Mouse (Mus musculus): ENCODE measurements around the gene Prdm16. TPM values are rescaled to one million over a fixed set of nuclear protein-coding genes. Genes with fewer than 3 reads are reported as not detected.

Prdm16 gene
- total RNA-seq, 1 experiment from 2014 or later, result 13.3 TPM

DNA sequence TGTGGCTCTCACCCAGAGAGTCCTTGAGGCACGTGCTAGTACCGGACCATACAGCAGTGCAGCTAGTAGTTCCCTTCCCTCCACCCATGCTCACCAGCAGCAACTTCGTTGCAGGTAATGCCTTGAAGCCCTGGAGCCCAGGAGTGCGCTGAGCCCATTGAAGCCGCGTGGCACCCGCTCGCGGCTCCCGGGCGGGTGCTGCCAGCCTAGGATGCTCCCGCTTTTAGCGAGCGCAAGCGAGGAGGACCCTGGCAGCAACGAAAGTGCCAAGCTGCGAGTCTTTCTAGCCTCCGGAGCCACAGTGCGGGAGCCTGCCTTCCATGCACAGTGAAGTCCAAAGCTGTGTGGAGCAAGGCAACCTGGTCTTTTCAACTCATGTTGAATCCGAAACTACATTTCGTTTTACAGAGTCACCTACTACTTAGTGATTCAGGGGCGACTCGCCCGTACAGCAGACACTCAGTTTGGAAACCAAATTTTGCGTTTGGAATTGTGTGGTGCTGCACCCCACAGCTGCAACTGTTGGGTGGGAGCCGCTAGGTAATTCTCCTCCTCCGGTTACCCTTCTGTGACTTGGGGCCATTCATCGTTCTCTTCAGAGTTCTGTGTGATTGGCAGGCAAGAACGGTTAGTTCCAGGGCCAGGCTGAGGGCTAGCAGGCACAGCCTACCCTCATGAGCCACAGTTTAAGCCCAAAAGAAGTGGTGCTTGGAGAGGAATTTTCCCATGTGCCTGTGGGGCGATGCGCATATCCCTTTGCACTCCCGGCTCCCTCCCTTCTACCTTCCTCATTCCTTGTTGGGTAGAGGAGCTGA is 4.8 kb upstream of the Prdm16 start:
- no peak for ATAC-seq (replicated peaks in 1 of 2; ENCODE audit: insufficient read depth in 1 of 2, low FRiP score in 2 of 2, low TSS enrichment in 1 of 2, low read depth in 1 of 2, poor library complexity in 2 of 2, severe bottlenecking in 2 of 2)

DNA sequence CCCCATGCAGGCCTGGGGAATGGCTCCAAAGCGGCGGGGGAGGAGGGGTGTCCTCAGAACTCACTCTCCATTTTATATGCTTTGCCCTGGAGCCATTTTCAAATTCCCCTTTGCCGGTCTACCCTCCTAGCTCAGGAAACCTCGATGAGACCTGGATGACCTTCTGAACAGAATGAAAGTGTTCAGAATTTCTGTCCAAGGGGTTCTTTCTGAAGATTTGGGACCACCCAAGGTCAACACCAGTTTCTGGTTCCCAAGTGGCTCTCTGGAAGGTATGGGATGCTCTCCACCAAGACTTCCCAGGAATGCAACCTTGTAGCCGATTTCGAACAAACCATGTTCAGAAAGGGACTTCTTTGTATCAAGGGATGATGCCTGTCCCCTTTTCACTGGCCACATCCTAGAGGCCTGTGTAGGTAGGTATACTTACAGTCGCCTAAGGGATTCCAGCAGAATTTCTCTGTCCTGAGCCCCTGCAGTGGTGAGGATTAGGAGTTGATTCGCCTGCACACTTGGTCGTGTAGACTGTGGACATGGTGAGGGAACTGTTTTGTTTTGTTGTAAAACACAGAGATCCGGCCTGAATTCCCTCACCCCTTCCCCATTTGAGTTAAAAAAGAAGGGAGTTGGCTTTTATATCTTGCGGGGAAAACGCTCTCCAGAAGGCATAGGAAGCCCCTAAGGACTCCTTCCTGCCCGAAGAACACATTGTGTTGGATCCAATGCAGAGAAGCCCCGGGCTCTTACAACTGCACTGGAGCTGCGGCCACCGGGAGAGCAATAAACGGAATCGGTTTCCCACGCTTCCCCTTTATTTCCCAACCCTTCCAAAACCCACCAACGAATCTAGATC is 4.0 kb upstream of the Prdm16 start:
- no peak for ATAC-seq (replicated peaks in 1 of 2; ENCODE audit: insufficient read depth in 1 of 2, low FRiP score in 2 of 2, low TSS enrichment in 1 of 2, low read depth in 1 of 2, poor library complexity in 2 of 2, severe bottlenecking in 2 of 2)

DNA sequence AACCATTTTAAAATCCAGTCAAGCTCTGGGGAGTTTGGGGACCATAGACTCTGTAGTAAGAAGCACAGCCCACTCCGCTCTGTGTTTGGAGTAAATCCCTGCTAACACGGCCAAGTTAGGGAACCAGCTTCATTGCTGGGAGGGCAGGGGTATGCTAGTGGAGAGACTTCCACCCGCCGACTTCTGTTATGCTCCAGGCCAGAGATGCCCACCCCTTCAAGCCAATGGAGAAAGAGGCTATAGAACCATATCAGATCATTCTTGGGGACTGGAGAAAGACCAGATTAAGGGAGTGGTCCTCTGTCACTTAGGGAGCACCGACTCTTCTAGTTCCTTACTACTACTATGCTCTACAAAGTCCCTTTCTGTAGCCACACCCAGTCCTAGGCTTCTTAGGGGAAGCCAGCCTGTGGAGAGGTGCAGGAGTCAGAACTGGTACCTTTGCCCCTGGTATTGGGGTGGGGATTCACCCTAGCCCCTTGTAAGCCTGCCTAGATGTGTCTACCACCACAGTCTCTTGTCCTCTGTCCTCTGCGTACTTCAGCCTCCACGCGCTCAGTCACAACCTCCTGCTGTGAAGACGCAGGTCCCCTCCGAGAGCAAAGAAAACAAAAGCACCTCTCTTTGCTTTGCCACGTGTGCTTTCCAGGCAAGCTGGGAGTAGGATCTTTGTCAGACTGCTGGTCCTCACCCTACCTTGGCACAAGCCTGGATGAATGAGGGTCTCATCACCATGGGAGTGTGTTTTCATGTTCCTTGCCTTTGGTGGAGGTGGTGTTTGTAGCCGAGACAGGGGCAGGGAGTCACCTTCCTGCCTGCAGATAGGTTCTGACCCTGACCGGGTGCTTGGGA is 3.1 kb upstream of the Prdm16 start:
- ATAC-seq (replicated peaks in 1 of 2; ENCODE audit: insufficient read depth in 1 of 2, low FRiP score in 2 of 2, low TSS enrichment in 1 of 2, low read depth in 1 of 2, poor library complexity in 2 of 2, severe bottlenecking in 2 of 2), result no peak

DNA sequence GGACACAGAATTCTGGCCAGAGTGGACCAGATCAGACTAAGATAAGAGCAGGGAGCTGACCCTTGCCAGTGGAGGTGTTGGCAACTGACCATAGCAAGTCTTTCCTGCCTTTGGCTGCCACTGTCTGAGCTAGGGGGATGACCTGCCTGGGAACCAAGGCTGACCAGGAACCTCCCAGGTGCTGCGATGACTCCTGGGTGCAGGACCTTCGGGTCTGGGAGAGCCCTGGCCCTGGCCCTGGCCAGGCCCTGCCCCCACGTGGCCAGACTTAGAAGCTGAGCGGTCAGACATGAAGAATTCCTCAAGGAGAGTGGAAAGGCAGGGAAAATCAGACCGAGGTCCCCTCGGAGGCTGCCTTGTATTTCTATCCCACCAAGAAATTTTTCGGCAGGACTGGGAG is 2.5 kb upstream of the Prdm16 start:
- ATAC-seq (replicated peaks in 1 of 2; ENCODE audit: insufficient read depth in 1 of 2, low FRiP score in 2 of 2, low TSS enrichment in 1 of 2, low read depth in 1 of 2, poor library complexity in 2 of 2, severe bottlenecking in 2 of 2), result no peak

DNA sequence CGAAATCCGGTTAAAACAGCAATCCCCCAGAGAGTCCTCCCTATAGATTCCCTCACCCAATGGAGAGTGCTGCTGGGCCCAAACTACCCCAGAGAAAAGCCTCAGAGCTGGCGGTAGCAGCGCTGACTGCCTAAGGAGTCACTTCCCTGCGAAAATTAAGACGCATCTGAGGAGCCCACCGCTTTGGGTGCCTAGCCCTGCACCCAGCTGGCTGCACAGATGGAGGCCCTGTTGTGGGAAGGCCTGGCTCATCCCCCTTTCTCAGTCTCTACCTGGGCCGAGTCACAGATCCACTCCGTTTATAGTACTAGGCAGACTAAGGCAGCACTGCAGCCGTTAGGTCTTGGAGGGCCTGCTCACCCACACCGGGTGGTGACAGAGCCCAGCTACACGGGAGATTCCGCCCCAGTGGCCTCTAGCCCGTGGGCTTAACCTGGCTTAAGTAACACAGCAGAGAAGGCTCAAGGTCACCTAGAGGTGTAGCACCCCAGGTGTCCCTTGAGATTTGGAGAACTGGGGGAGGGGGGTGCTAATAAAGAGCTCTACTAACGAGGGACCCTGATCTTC is 1.7 kb upstream of the Prdm16 start:
- ATAC-seq (replicated peaks in 1 of 2; ENCODE audit: insufficient read depth in 1 of 2, low FRiP score in 2 of 2, low TSS enrichment in 1 of 2, low read depth in 1 of 2, poor library complexity in 2 of 2, severe bottlenecking in 2 of 2), result no peak

GRCm38 (mm10) chr4:154637468-154638319 is 1.0 kb upstream of the Prdm16 start:
- no peak for ATAC-seq (replicated peaks in 1 of 2; ENCODE audit: insufficient read depth in 1 of 2, low FRiP score in 2 of 2, low TSS enrichment in 1 of 2, low read depth in 1 of 2, poor library complexity in 2 of 2, severe bottlenecking in 2 of 2)

DNA sequence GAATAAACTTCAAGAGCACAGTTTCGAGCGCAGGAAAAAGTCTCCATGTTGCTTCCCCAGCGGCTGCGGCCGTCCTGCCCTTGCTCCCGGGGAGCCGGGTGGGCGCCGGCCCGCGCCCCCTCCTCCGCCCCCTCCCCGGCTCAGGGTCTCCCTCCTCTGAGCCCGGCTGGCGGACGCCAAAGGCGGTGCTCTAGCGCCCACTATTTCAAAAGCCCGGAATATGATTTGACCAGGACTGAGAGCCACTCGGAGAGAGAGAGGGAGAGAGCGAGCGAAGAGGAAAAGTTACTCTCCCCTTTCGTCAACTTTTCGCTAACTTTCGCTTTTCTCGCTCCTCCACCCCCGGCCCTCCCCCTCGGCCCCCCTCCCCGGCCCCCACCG is 630 bp downstream of the Prdm16 start:
- no peak for ATAC-seq (replicated peaks in 1 of 2; ENCODE audit: insufficient read depth in 1 of 2, low FRiP score in 2 of 2, low TSS enrichment in 1 of 2, low read depth in 1 of 2, poor library complexity in 2 of 2, severe bottlenecking in 2 of 2)

- ATAC-seq (replicated peaks in 1 of 2; ENCODE audit: insufficient read depth in 1 of 2, low FRiP score in 2 of 2, low TSS enrichment in 1 of 2, low read depth in 1 of 2, poor library complexity in 2 of 2, severe bottlenecking in 2 of 2), result no peak
Measured at GRCm38 (mm10) chr4:154635241-154636052, 1.2 kb downstream of the Prdm16 start.

- ATAC-seq (replicated peaks in 1 of 2; ENCODE audit: insufficient read depth in 1 of 2, low FRiP score in 2 of 2, low TSS enrichment in 1 of 2, low read depth in 1 of 2, poor library complexity in 2 of 2, severe bottlenecking in 2 of 2), result no peak
Measured at GRCm38 (mm10) chr4:154634470-154635240, 2.0 kb downstream of the Prdm16 start.

DNA sequence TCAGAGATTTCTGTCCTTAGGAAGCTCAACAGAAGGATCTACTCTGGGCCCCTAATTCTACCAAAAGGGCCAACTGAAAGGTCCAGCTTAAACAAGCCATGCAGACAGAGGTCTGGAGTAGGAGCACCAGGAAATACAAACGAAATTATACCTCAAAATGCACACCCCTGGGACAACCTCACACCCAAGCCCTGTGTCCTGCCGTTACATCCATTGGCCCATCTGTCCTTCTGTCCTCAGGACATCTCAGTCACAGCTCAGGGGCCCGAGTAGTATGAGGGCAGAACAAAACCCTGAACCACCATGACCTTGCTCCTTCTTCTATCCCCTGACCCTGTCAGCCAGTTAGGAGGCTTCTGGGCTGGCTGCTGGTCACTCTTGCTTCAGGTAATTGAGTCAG is 2.7 kb downstream of the Prdm16 start:
- no peak for ATAC-seq (replicated peaks in 1 of 2; ENCODE audit: insufficient read depth in 1 of 2, low FRiP score in 2 of 2, low TSS enrichment in 1 of 2, low read depth in 1 of 2, poor library complexity in 2 of 2, severe bottlenecking in 2 of 2)

DNA sequence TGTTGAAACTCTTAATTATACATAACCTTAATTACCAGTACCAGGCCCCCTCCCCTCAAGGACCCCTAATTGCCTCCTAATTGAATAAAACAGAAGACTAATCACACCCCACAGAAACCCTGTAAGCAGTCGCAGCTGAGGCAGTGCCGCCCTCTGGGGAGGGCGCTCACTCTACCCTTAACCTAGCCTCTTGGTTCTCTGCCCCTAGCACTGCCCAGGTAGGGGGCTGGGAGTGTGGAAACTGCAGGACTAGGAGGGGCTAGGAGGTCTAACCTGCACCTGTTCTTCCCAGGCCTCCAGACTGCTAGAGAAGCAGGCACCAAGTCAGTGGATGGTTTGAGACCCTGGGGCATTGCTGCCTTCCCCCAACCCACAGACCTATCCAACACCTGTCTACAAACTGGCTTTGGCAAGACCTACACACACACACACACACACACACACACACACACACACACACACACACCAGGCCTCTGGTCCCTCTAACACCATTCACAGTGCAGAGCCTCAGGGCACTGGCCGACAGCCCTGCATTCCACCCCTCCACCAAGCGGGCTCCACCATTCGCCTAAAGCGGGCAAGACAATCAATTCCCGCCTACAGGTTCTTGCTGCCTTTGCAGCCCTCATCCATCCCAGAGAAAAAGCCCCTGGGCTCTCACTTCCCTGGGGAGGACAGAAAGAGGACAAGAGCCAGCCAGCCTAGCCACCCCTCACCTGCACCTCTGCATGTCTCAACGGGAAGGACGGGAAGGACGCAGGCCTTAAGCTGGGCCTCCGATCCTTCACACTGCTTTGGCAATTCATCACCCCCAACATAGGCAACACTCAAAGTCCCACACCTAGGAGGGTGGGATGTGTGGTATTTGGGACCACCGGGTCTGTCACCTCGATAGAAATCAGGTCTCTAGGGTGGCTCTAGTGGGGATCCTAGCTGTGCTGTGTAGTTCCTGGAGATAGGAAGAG is 3.6 kb downstream of the Prdm16 start:
- no peak for ATAC-seq (replicated peaks in 1 of 2; ENCODE audit: insufficient read depth in 1 of 2, low FRiP score in 2 of 2, low TSS enrichment in 1 of 2, low read depth in 1 of 2, poor library complexity in 2 of 2, severe bottlenecking in 2 of 2)

GRCm38 (mm10) chr4:154630763-154631162 is 5.9 kb downstream of the Prdm16 start:
- no peak; a peak in 1 of 4 replicates for ATAC-seq (replicated peaks in 1 of 2; ENCODE audit: insufficient read depth in 1 of 2, low FRiP score in 2 of 2, low TSS enrichment in 1 of 2, low read depth in 1 of 2, poor library complexity in 2 of 2, severe bottlenecking in 2 of 2)

DNA sequence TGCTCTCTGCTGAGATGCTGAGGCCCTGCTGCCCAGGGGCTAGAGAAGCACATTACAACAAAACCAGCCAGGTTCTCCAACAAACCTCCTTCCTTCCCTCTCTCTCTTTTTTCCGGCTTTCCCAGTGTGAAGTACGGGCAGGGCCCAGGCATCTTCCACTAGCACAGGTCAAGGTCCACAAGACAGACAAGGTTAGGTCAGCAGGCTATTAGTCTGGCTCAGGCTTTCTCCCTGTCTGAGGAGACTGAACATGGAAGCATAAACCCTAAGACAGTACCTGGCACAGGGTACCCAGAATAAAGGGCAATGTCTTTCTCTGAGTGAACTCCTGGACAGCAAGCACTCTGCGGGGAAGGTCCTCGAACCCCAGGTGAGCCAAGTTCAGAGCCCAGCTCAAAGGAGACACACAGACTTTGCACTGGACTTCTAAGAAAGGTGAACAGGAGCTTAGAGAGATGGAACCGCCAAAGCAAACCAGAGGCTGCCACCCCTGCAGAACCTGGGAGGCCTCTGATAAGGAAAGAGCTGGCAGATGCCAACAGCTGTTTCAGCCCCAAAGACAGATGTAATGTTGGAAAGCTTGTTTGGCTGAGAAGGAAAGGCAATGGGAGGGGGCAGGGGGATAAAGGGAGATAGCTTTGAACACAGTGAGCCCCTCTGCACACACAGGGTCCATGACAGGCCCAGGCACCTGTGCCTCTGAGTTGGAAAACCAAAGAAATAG is 9.1 kb downstream of the Prdm16 start:
- ATAC-seq (replicated peaks in 1 of 2; ENCODE audit: insufficient read depth in 1 of 2, low FRiP score in 2 of 2, low TSS enrichment in 1 of 2, low read depth in 1 of 2, poor library complexity in 2 of 2, severe bottlenecking in 2 of 2), result no peak

DNA sequence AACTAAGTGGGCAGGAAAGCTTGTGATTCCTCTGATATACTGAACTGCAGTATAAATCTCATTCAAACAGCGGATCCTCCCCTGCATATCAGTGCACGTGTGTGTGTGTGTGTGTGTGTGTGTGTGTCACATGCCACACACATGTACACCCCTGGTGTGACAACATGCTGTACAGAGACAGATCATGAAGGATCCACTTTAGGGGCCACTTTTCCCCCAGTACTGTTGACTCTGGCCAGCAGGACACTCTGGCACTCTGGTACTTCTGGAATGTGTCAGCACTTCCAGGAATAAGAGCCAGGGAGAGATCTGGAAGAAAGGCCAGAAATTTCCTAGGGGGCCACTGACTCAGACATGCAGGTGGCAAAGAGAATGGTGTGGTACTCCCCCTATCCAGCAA is 10.4 kb downstream of the Prdm16 start:
- ATAC-seq (replicated peaks in 1 of 2; ENCODE audit: insufficient read depth in 1 of 2, low FRiP score in 2 of 2, low TSS enrichment in 1 of 2, low read depth in 1 of 2, poor library complexity in 2 of 2, severe bottlenecking in 2 of 2), result no peak
